Mouse (Mus musculus) embryonic facial prominence, embryonic 13.5 days (tissue): ENCODE measurements around the gene Pabpn1l. TPM values are rescaled to one million over a fixed set of nuclear protein-coding genes. Genes with fewer than 3 reads are reported as not detected.

Experiments
- ATAC-seq: fragments of 200-750 bp; cut with Nextera tagmentation; 2 replicates; pipeline ENCODE4 v1.8.0; 2017; ENCODE audit warnings: low read depth; ENCODE audit not compliant: insufficient number of reproducible peaks, insufficient read depth, low FRiP score, low TSS enrichment
- H3K27ac ChIP-seq: fragments of 300-500 bp; sonication (generic); 2 replicates; pipeline ENCODE4 v1.5.1; 2015; ENCODE audit warnings: moderate library complexity, mild to moderate bottlenecking, inconsistent platforms
- H3K27me3 ChIP-seq: fragments of 300-500 bp; sonication (generic); 2 replicates; pipeline ENCODE4 v1.6.1; 2015; ENCODE audit warnings: mild to moderate bottlenecking, inconsistent platforms
- H3K36me3 ChIP-seq: fragments of 300-500 bp; sonication (generic); 2 replicates; pipeline ENCODE4 v1.6.1; 2015; ENCODE audit warnings: mild to moderate bottlenecking, inconsistent platforms
- H3K4me1 ChIP-seq: fragments of 300-500 bp; sonication (generic); 2 replicates; pipeline ENCODE4 v1.6.1; 2015; ENCODE audit warnings: inconsistent platforms
- H3K4me2 ChIP-seq: fragments of 300-500 bp; sonication (generic); 2 replicates; pipeline ENCODE4 v1.6.1; 2015; ENCODE audit warnings: moderate library complexity, mild to moderate bottlenecking, inconsistent platforms
- H3K4me3 ChIP-seq: fragments of 300-500 bp; sonication (generic); 2 replicates; pipeline ENCODE4 v1.5.1; 2015; ENCODE audit warnings: mild to moderate bottlenecking, inconsistent platforms
- H3K9ac ChIP-seq: fragments of 300-500 bp; sonication (generic); 2 replicates; pipeline ENCODE4 v1.6.1; 2015; ENCODE audit warnings: mild to moderate bottlenecking, inconsistent platforms
- H3K9me3 ChIP-seq: fragments of 300-500 bp; sonication (generic); 2 replicates; pipeline ENCODE4 v1.6.1; 2016; ENCODE audit warnings: inconsistent platforms
- WGBS: fragments of 180-500 bp; shearing (Covaris S2); methylation state at CpG from one replicate; pipeline ENCODE4 v1.1.7; 2015; ENCODE audit warnings: mixed read lengths; 5-methylcytosine and 5-hydroxymethylcytosine counted together
- polyA plus RNA-seq: library from polyadenylated mRNA; unstranded; fragments of >200 nt; fragmentation: Nextera tagmentation; extraction: Ambion mirVana; gene quantifications from 2 replicates; pipeline ENCODE4 v1.2.1, GENCODE M21; 2015

Gene Pabpn1l
- polyA plus RNA-seq, 1 experiment from 2014 or later: not detected

DNA sequence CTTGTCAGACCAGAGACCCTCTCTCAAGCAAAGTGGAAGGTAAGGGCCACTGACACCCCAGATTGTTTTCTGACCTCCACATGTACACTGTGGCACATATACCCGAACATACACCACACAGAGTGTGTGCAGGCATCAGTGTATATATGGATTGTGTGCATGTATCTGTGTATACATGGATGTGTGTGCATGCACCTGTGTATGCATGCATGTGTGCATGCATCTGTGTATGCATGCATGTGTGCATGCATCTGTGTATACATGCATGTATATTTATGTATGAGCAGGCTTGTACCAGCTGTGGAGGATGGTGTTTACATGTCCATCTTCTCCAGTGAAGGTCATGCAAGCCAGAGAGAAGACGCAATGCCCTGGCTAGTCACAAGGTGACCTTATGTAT, 39.4 kb upstream of the Pabpn1l start:
- Histone ChIP-seq H3K4me2 (no peak overlapping the region), H3K36me3 (no peaks in the 10 kb centered on the region), H3K27ac (no peak overlapping the region), H3K9me3 (no peaks in the 10 kb centered on the region), H3K27me3 (0 out of 2 replicates have a peak, but pooled peaks cover 2% of the 10 kb centered on the region), H3K9ac (no peak overlapping the region), H3K4me3 (no peak overlapping the region), H3K4me1 (peaks cover 97% of the 10 kb centered on the region)
- WGBS: 70% methylated on average over 2 of the region's 2 CpGs
- ATAC-seq: no peak

DNA sequence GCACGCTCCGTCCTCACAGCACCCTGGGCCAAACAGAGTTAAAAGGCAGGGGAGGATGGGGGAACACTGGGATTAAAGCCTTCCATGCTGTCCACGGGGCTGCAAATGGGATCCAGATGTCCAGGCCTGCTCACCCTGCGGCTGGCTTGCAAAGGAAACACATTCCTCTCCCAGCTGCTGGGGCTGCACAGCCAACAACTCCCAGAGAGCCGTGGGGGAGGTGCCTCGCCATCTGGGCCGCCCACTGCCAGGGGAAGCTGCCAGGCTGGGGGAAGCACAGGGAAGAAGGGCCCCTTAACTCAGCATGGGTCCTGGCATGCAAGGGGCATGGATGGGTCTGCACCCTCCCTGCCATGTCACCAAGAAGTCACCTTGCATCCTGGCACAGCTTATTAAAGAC, 38.6 kb upstream of the Pabpn1l start:
- no peak overlapping the region for H3K4me3 ChIP-seq

DNA sequence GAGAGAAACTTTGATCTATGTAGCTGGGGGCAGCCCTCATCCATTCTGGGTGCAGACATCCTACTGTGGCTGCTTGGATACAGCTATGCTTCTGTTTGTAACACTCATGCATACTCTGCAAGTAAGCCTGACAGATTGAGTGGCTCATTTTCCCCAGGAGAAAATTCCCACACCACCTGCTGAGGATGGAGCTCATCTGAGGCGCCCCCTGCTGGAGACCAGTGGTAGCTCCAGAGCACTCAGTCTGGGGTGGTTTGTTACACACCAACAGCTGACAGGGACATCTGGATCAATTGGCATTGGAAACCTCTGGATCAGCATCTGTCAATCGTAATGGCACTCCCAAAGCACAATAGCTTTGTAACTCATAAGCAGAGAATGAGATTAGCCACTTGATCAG, 37.5 kb upstream of the Pabpn1l start:
- 71% methylated on average over 2 of the region's 2 CpGs for WGBS
- Histone ChIP-seq H3K4me3 (no peak overlapping the region), H3K27ac (no peak overlapping the region; the same call in 1 of the 2 replicates), H3K4me1 (peaks cover 83% of the 10 kb centered on the region), H3K4me2 (no peak overlapping the region), H3K9me3 (no peaks in the 10 kb centered on the region), H3K9ac (no peak overlapping the region), H3K36me3 (no peaks in the 10 kb centered on the region), H3K27me3 (0 out of 2 replicates have a peak, but pooled peaks cover 2% of the 10 kb centered on the region)
- ATAC-seq: no peak

More for the DNA sequence above, 38.6 kb upstream of the Pabpn1l start:
- Histone ChIP-seq H3K36me3 (no peaks in the 10 kb centered on the region), H3K9ac (0 out of 2 replicates have a peak overlapping the region, but pooled peaks have one; percentile 11), H3K27me3 (0 out of 2 replicates have a peak, but pooled peaks cover 2% of the 10 kb centered on the region), H3K4me2 (peak overlapping the region; percentile 41), H3K27ac (peak overlapping the region; percentile 74), H3K4me1 (peaks cover 92% of the 10 kb centered on the region), H3K9me3 (no peaks in the 10 kb centered on the region)
- ATAC-seq: peak; percentile 73
- 2% methylated on average over 7 of the region's 7 CpGs for WGBS

DNA sequence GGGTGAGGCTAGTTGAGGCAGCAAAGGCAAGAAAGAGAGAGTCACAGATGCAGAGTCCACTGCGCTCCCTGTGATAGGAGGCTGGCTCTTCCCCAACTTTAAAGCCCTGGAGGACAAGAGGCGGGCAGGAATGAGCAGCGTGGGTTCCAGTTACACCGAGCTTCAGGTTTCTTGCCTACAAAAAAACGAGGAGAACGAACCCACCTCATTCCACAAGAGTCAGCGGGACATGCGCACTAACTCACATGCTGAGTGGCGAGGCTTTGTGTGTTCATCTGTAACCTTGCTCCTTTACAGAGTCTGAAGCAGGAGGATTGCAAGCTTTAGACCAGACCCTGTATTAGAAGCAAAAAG, 36.2 kb upstream of the Pabpn1l start:
- H3K9ac ChIP-seq: peak overlapping the region; percentile 41; the same call in 1 of the 2 replicates
- H3K4me2 ChIP-seq: peak overlapping the region; percentile 42
- no peak; the same call in 1 of the 2 replicates for ATAC-seq
- H3K27me3 ChIP-seq: 0 out of 2 replicates have a peak, but pooled peaks cover 2% of the 10 kb centered on the region
- peaks cover 75% of the 10 kb centered on the region for H3K4me1 ChIP-seq
- H3K4me3 ChIP-seq: no peak overlapping the region
- H3K27ac ChIP-seq: peak overlapping the region; percentile 88
- H3K9me3 ChIP-seq: no peaks in the 10 kb centered on the region
- H3K36me3 ChIP-seq: no peaks in the 10 kb centered on the region
- WGBS: 11% methylated on average over 9 of the region's 9 CpGs

DNA sequence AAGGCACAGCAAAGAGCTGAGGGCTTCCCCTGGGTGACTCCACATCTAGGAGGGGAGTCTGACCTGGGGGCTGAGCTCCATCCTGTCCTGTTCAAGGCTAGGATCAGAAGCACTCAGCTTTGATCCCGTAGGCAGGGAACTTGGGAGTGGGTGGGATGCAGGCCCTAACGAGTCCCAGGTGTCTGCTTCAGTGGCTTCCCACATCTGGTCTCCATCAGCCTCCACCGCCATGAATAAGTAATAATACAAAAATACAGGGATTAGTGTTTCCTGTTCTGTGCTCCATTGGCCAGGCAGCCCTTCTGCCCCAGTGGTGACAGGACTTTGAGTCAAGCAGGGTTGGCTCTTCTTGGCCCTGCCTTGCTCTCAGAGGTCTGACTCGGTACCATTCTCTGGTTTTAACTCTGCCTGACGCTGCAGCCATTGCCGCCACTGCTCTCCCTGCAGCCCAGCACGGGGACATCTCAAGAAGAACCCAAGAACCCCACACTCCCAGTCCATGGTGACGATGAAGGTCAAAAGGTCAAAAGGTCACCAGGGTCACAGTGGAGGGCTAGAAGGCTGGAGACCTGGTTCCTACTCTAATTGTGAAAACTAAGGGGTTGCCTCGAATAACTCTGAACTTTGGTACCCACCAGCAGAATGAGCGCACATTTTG, 35.7 kb upstream of the Pabpn1l start:
- ATAC-seq: no peak; the same call in 1 of the 2 replicates
- peaks cover 74% of the 10 kb centered on the region for H3K4me1 ChIP-seq

DNA sequence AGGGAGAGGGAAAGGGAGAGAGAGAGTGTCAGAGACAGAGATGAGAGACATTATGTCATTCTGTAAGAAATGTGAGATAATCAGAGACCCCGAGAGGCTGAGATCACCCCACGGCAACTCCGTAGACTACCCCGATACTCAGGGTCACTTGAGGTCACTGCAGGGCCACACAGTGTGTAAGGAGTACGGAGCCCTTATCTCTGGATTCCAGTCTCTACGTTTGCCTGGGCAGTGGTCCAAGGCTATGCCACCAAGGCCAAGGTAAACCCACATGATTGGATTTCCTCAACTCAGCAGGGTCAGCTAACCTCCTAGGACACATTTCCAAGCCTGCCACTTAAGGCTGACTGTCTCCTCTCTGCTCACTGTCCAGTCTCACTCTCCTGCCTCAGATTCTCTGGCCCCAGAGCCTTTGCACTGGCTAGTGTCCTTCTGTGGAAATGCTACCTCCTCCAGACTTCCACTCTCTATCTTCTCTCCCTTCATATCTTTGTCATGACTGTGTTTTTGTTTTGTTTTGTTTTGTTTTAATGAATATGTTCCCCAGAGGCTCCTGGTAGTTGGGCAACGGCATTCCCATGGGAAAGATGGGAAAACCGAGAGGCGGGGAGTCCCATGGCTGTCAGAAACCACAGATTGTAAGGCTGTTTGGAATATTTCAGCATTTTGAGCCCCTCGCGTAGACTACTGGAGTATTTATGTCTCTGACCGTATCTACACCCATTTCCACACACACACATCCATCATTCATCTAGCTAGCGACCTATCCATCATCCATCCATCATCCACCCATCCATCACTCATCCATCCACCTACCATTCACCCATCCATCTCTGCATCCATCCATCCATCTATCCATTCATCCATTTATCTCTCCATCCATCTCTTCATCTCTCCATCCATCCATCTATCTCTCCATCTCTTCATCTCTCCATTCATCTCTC, 33.8 kb upstream of the Pabpn1l start:
- Histone ChIP-seq H3K9me3 (no peaks in the 10 kb centered on the region), H3K4me2 (no peak overlapping the region), H3K9ac (no peak overlapping the region), H3K4me1 (peaks cover 62% of the 10 kb centered on the region), H3K36me3 (no peaks in the 10 kb centered on the region), H3K27me3 (no peaks in the 10 kb centered on the region), H3K27ac (no peak overlapping the region), H3K4me3 (no peak overlapping the region)
- no peak for ATAC-seq
- WGBS: 79% methylated on average over 13 of the region's 13 CpGs

More for the DNA sequence above, 35.7 kb upstream of the Pabpn1l start:
- Histone ChIP-seq H3K9ac (no peak overlapping the region), H3K9me3 (no peaks in the 10 kb centered on the region), H3K27me3 (no peaks in the 10 kb centered on the region), H3K27ac (peak overlapping the region; percentile 88), H3K36me3 (no peaks in the 10 kb centered on the region), H3K4me3 (no peak overlapping the region), H3K4me2 (peak overlapping the region; percentile 42)
- WGBS: 20% methylated on average over 10 of the region's 10 CpGs

DNA sequence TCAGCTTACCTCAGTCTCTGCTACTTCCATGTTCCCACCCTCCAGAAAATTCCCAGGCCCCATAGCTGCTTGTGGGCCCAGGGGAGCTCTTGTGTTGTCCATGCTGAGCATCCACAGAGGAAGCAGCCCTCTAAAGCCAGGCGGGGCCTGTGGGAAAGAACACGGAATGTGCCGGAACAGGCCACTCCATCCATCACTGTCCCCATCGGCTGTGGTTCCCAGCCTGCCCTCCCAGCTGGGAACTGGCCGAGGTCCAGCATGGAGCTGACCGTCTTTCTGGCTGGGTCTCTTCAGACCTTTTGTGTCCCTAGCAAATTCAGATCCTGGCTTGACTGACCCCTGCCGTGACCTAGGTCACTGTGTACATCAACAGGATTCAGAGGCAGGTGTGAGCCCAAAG, 32.2 kb upstream of the Pabpn1l start:
- 74% methylated on average over 7 of the region's 7 CpGs for WGBS

DNA sequence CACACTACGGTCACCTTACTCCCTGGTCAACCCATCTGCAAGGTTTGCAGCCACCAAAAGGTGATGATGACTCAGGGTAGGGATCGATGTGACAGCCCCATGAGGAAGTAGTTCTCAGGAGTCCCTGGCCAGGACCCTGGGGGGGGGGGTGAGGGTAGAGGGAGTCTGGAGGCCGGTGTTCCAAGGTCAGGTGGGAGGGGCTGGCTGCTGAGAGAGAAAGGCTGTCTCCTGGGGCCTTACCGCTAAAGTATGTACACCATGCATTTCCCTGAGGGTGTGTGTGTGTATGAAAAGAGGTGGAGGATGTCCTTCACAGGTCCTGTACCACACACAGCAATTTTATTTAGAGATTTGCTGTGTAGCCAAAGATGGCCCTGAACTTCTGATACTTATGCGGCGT, 30.1 kb upstream of the Pabpn1l start:
- Histone ChIP-seq H3K27me3 (no peaks in the 10 kb centered on the region; the same call in 1 of the 2 replicates), H3K4me1 (peaks cover 37% of the 10 kb centered on the region), H3K9ac (no peak overlapping the region), H3K4me2 (no peak overlapping the region), H3K9me3 (no peaks in the 10 kb centered on the region), H3K4me3 (no peak overlapping the region), H3K27ac (no peak overlapping the region), H3K36me3 (no peaks in the 10 kb centered on the region)
- ATAC-seq: no peak
- 62% methylated on average over 6 of the region's 6 CpGs for WGBS

More for the DNA sequence above, 32.2 kb upstream of the Pabpn1l start:
- Histone ChIP-seq H3K9ac (no peak overlapping the region), H3K4me1 (peaks cover 48% of the 10 kb centered on the region), H3K36me3 (no peaks in the 10 kb centered on the region), H3K9me3 (no peaks in the 10 kb centered on the region), H3K27ac (no peak overlapping the region), H3K4me3 (no peak overlapping the region), H3K27me3 (no peaks in the 10 kb centered on the region), H3K4me2 (no peak overlapping the region)
- ATAC-seq: no peak

DNA sequence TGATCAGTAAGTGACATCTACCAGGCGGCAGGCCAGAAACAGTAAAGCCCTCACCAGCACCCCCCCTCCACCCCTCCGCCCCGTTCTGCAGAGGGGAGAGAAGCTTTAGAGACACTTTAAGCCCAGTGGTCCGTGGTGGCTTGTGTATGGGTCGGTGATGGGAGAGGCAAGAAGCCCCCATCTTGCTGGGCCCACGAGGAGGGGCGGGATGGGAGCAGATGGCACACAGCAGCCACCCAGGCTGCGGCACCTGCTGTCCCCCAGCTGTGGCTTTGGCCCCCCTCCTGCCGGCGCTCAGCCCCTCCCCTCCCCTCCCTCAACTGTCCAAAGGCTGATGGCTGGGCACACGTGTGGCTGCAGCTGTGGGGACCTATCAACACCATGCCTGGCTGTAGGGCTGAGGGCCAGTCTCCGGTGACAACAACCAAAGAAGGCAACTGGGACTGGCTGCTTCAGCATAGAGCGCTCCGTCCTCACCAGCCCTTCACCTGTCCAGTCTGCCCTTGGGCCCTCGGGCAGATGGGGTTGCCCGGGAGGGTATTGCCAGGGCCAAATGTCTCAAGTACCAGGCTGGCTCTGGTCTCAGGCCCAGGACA, 28.9 kb upstream of the Pabpn1l start:
- WGBS: 78% methylated on average over 16 of the region's 16 CpGs
- peaks cover 31% of the 10 kb centered on the region for H3K4me1 ChIP-seq
- ATAC-seq: no peak
- H3K9ac ChIP-seq: no peak overlapping the region
- H3K4me3 ChIP-seq: no peak overlapping the region
- H3K27ac ChIP-seq: no peak overlapping the region
- no peaks in the 10 kb centered on the region for H3K9me3 ChIP-seq
- H3K27me3 ChIP-seq: no peaks in the 10 kb centered on the region; the same call in 1 of the 2 replicates
- H3K4me2 ChIP-seq: no peak overlapping the region
- H3K36me3 ChIP-seq: no peaks in the 10 kb centered on the region

DNA sequence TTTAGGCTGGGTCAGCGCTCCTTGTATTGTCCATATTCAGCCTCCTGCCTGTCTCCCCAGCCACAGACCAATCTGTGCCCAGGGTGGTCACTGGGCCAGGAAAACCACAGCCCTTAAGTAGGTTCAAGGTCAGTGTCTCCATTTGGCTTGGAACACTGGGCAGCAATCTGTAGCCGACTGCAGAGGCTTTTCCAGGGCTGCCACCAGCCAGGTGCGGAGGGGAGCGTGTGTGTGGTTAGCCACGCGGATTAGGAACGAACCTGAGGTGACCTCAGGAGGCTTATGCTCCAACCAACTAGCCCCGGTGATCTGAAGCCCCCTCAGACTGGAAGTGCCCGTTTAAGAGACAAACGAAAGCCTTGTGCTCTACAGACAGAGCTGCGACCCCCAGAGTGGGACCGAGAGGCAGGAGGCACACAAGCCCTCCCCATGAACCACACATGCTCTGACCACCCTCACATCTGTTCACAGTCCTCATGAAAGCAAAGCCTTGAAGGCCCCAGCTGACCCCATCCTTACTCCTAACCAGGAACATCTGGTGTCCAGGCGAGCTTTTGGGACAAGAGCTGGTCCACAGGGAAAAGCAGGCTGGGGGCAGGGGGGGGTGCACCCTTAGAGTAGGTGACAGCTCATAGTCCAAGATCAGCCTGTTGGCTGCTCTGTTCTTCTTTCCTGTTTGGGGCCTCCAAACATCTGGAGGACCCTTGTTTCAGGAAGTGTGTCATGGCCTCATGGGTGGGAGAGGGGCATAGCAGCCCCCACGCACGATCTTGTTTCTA, 25.8 kb upstream of the Pabpn1l start:
- WGBS: 35% methylated on average over 15 of the region's 15 CpGs
- no peaks in the 10 kb centered on the region; the same call in 1 of the 2 replicates for H3K27me3 ChIP-seq
- peaks cover 20% of the 10 kb centered on the region for H3K4me1 ChIP-seq
- H3K9ac ChIP-seq: no peak overlapping the region
- H3K27ac ChIP-seq: no peak overlapping the region
- ATAC-seq: no peak
- no peak overlapping the region for H3K4me2 ChIP-seq
- H3K4me3 ChIP-seq: no peak overlapping the region
- H3K36me3 ChIP-seq: no peaks in the 10 kb centered on the region
- H3K9me3 ChIP-seq: no peaks in the 10 kb centered on the region

DNA sequence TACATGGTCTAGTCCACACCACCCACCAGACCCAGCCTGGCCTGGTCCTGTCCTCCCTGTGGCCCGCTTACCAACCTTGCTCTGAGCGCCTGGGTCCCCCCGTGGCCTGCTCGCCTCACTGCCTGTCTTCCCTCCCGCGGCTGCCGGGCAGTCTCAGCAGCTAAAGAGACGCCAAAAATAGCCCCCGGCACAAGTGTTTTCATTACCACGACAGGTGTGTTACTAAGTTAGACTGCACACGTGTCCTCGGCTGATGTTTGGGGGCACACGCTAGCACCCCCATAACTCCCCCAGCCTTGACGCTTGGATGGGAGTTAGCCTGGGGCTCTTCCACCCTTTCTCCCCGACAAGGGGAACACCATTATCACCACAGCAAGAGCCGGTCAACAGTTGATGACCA, 23.8 kb upstream of the Pabpn1l start:
- H3K27me3 ChIP-seq: no peaks in the 10 kb centered on the region; the same call in 1 of the 2 replicates
- H3K4me2 ChIP-seq: no peak overlapping the region
- 85% methylated on average over 16 of the region's 16 CpGs for WGBS
- no peak overlapping the region for H3K9ac ChIP-seq
- H3K4me3 ChIP-seq: no peak overlapping the region
- no peak for ATAC-seq
- no peaks in the 10 kb centered on the region for H3K36me3 ChIP-seq
- no peaks in the 10 kb centered on the region for H3K9me3 ChIP-seq
- H3K4me1 ChIP-seq: peaks cover 20% of the 10 kb centered on the region
- H3K27ac ChIP-seq: no peak overlapping the region
